Mouse (Mus musculus): ENCODE results near the gene Ccnb1ip1. TPM values are rescaled to one million over a fixed set of nuclear protein-coding genes. Genes with fewer than 3 reads are reported as not detected.

The Ccnb1ip1 gene
- polyA plus RNA-seq (2015; fragmentation: Nextera tagmentation; extraction: Ambion mirVana) = not detected in 2 replicates

- H3K4me2 ChIP-seq (ENCODE audit: low read depth, low read length) = peak within 1 kb of the TSS; percentile 76
- peaks cover 6% of the 10 kb centered on the region for H3K4me1 ChIP-seq (ENCODE audit: control insufficient read depth, low read depth, low read length)
- no peaks in the 10 kb centered on the region for H3K27me3 ChIP-seq (ENCODE audit: control insufficient read depth, insufficient read depth, low read depth, low read length)
- under 1% methylated on average over 42 of the region's 42 CpGs for WGBS (ENCODE audit: insufficient replicate concordance)
- peak; percentile 99 for ATAC-seq (ENCODE audit: low read depth)
- no peaks in the 10 kb centered on the region for H3K9me3 ChIP-seq (replicated peaks; ENCODE audit: control insufficient read depth, low read length)
- peak within 1 kb of the TSS; percentile 87 for H3K27ac ChIP-seq (ENCODE audit: low read length)
- peak within 1 kb of the TSS; percentile 76 for H3K4me3 ChIP-seq (ENCODE audit: low read depth, low read length)
- H3K36me3 ChIP-seq (ENCODE audit: control insufficient read depth, insufficient read depth) = peaks cover 7% of the 10 kb centered on the region
- H3K9ac ChIP-seq (ENCODE audit: low read depth, low read length) = peak within 1 kb of the TSS; percentile 80
Measured at GRCm38 (mm10) chr14:50807487-50808072, at the start of gene Ccnb1ip1, which contains the start of gene Parp2. Ccnb1ip1 (minus strand) TSS chr14:50807732. Parp2 (plus strand) TSS chr14:50807841.

DNA sequence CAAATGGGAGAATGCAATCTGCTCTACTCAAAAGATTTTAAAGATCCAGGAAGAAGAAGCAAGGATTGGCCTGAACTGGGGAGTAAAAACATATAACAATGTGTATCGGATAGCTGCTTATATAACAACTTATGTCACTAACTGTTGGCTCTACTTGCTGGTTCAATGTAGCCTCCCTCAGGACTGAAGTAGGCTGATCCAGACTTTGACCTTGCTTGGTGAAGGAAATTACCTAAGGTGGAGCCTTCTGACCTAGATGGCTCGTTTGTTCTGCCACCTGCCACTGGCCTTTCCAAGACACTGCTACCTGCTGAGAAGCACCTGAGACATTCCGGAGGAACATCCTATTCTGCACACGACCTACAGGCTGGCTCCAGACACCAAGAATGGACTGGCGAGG is 48.3 kb upstream of the Ccnb1ip1 start:
- H3K36me3 ChIP-seq (ENCODE audit: control insufficient read depth, insufficient read depth) = peaks cover 3% of the 10 kb centered on the region; the same call in 1 of the 2 replicates
- no peak overlapping the region for H3K27ac ChIP-seq (ENCODE audit: low read length)
- H3K9ac ChIP-seq (ENCODE audit: low read depth, low read length) = no peak overlapping the region
- H3K4me3 ChIP-seq (ENCODE audit: low read depth, low read length) = no peak overlapping the region
- H3K4me1 ChIP-seq (ENCODE audit: control insufficient read depth, low read depth, low read length) = no peaks in the 10 kb centered on the region
- no peaks in the 10 kb centered on the region for H3K27me3 ChIP-seq (ENCODE audit: control insufficient read depth, insufficient read depth, low read depth, low read length)
- H3K4me2 ChIP-seq (ENCODE audit: low read depth, low read length) = no peak overlapping the region
- WGBS (ENCODE audit: insufficient replicate concordance) = 66% methylated on average over 5 of the region's 5 CpGs
- no peak for ATAC-seq (ENCODE audit: low read depth)
- H3K9me3 ChIP-seq (replicated peaks; ENCODE audit: control insufficient read depth, low read length) = no peaks in the 10 kb centered on the region

GRCm38 (mm10) chr14:50837236-50837635 is 29.7 kb upstream of the Ccnb1ip1 start:
- Histone ChIP-seq H3K27me3 (ENCODE audit: control insufficient read depth, insufficient read depth, low read depth, low read length) (no peaks in the 10 kb centered on the region), H3K27ac (ENCODE audit: low read length) (no peak overlapping the region), H3K9me3 (replicated peaks; ENCODE audit: control insufficient read depth, low read length) (no peaks in the 10 kb centered on the region), H3K4me3 (ENCODE audit: low read depth, low read length) (no peak overlapping the region), H3K9ac (ENCODE audit: low read depth, low read length) (no peak overlapping the region), H3K4me1 (ENCODE audit: control insufficient read depth, low read depth, low read length) (no peaks in the 10 kb centered on the region), H3K4me2 (ENCODE audit: low read depth, low read length) (no peak overlapping the region), H3K36me3 (ENCODE audit: control insufficient read depth, insufficient read depth) (no peaks in the 10 kb centered on the region)
- ATAC-seq (ENCODE audit: low read depth) = no peak
- 63% methylated on average over 6 of the region's 6 CpGs for WGBS (ENCODE audit: insufficient replicate concordance)

GRCm38 (mm10) chr14:50834435-50834834 is 26.9 kb upstream of the Ccnb1ip1 start:
- Histone ChIP-seq H3K4me1 (ENCODE audit: control insufficient read depth, low read depth, low read length) (no peaks in the 10 kb centered on the region), H3K9me3 (replicated peaks; ENCODE audit: control insufficient read depth, low read length) (no peaks in the 10 kb centered on the region), H3K27me3 (ENCODE audit: control insufficient read depth, insufficient read depth, low read depth, low read length) (no peaks in the 10 kb centered on the region), H3K4me3 (ENCODE audit: low read depth, low read length) (no peak overlapping the region), H3K36me3 (ENCODE audit: control insufficient read depth, insufficient read depth) (no peaks in the 10 kb centered on the region), H3K9ac (ENCODE audit: low read depth, low read length) (no peak overlapping the region), H3K27ac (ENCODE audit: low read length) (no peak overlapping the region), H3K4me2 (ENCODE audit: low read depth, low read length) (no peak overlapping the region)
- 40% methylated on average over 2 of the region's 2 CpGs for WGBS (ENCODE audit: insufficient replicate concordance)
- ATAC-seq (ENCODE audit: low read depth) = no peak; the same call in 1 of the 2 replicates

DNA sequence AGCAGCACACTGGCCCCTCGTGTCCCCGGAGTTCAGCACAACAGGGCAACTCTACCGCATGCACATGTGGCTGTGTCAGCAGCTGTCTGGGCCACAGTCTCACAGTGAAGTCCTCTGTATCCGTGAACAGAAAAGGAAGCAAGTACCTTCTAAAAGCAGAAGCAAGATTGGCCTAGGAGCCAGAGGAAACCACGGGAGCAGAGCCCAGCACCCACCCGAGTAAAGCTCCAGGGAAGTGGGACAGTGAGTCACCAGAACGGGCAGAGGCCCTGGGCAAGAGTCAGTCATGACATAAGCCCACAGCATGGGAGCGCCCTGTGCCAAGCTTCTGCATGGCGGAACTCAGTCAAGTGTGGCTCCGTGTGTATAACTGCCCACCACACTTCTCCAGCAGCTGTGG is 26.4 kb upstream of the Ccnb1ip1 start:
- no peak overlapping the region for H3K4me2 ChIP-seq (ENCODE audit: low read depth, low read length)
- H3K9me3 ChIP-seq (replicated peaks; ENCODE audit: control insufficient read depth, low read length) = no peaks in the 10 kb centered on the region
- no peak overlapping the region for H3K4me3 ChIP-seq (ENCODE audit: low read depth, low read length)
- H3K4me1 ChIP-seq (ENCODE audit: control insufficient read depth, low read depth, low read length) = no peaks in the 10 kb centered on the region
- no peak overlapping the region for H3K9ac ChIP-seq (ENCODE audit: low read depth, low read length)
- H3K27me3 ChIP-seq (ENCODE audit: control insufficient read depth, insufficient read depth, low read depth, low read length) = no peaks in the 10 kb centered on the region
- H3K36me3 ChIP-seq (ENCODE audit: control insufficient read depth, insufficient read depth) = no peaks in the 10 kb centered on the region
- no peak overlapping the region; the same call in 1 of the 2 replicates for H3K27ac ChIP-seq (ENCODE audit: low read length)
- ATAC-seq (ENCODE audit: low read depth) = peak; percentile 67
- WGBS (ENCODE audit: insufficient replicate concordance) = 47% methylated on average over 10 of the region's 10 CpGs

DNA sequence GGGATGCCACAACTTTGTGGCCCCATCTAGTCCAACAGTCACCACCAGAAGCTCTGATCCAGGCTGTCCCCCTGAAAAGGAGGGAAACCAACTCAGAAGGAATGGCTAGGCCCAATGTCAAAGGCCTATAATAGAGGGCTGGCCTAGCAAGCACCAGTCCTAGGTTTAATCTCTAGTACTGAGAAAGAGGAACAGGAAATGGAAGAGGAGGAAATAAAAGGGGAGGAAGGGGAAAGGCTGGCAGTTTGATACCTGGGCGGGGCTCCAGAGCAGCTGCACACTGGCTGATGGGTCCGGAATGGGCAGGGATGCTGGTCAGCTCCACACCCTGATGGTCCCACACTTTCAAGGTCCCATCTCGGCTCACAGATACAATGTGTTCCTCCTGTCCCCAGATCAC is 22.3 kb upstream of the Ccnb1ip1 start:
- Histone ChIP-seq H3K9ac (ENCODE audit: low read depth, low read length) (no peak overlapping the region), H3K4me3 (ENCODE audit: low read depth, low read length) (no peak overlapping the region), H3K36me3 (ENCODE audit: control insufficient read depth, insufficient read depth) (no peaks in the 10 kb centered on the region), H3K27me3 (ENCODE audit: control insufficient read depth, insufficient read depth, low read depth, low read length) (no peaks in the 10 kb centered on the region), H3K4me1 (ENCODE audit: control insufficient read depth, low read depth, low read length) (no peaks in the 10 kb centered on the region), H3K9me3 (replicated peaks; ENCODE audit: control insufficient read depth, low read length) (no peaks in the 10 kb centered on the region), H3K27ac (ENCODE audit: low read length) (no peak overlapping the region), H3K4me2 (ENCODE audit: low read depth, low read length) (no peak overlapping the region)
- 39% methylated on average over 3 of the region's 3 CpGs for WGBS (ENCODE audit: insufficient replicate concordance)
- no peak for ATAC-seq (ENCODE audit: low read depth)

GRCm38 (mm10) chr14:50826579-50826978 is 19.0 kb upstream of the Ccnb1ip1 start:
- no peaks in the 10 kb centered on the region for H3K9me3 ChIP-seq (replicated peaks; ENCODE audit: control insufficient read depth, low read length)
- H3K36me3 ChIP-seq (ENCODE audit: control insufficient read depth, insufficient read depth) = peaks cover 2% of the 10 kb centered on the region; the same call in 1 of the 2 replicates
- no peaks in the 10 kb centered on the region for H3K4me1 ChIP-seq (ENCODE audit: control insufficient read depth, low read depth, low read length)
- 65% methylated on average over 4 of the region's 4 CpGs for WGBS (ENCODE audit: insufficient replicate concordance)
- H3K27ac ChIP-seq (ENCODE audit: low read length) = no peak overlapping the region
- ATAC-seq (ENCODE audit: low read depth) = no peak
- H3K27me3 ChIP-seq (ENCODE audit: control insufficient read depth, insufficient read depth, low read depth, low read length) = no peaks in the 10 kb centered on the region
- no peak overlapping the region for H3K4me3 ChIP-seq (ENCODE audit: low read depth, low read length)
- no peak overlapping the region for H3K9ac ChIP-seq (ENCODE audit: low read depth, low read length)
- H3K4me2 ChIP-seq (ENCODE audit: low read depth, low read length) = no peak overlapping the region

DNA sequence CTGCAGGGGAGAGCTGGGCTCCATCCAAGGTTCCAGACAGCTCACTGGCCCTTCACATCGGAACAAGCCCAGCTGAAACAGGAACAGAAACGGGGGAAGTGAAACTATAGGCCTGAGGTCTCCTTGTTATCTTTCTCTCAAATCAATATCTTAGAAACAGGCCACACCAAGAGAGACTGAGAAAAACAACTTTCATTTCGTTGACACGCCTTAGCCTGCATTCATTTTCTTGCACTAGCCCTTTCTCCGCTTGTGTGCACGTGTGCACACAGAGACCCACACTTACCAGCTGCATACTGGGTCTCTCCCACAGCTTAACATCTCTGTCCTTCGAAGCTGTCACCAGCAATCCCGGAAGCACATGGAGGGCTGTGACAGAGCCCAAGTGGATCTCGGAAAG is 16.7 kb upstream of the Ccnb1ip1 start:
- no peak for ATAC-seq (ENCODE audit: low read depth)
- Histone ChIP-seq H3K4me3 (ENCODE audit: low read depth, low read length) (no peak overlapping the region), H3K4me2 (ENCODE audit: low read depth, low read length) (no peak overlapping the region), H3K4me1 (ENCODE audit: control insufficient read depth, low read depth, low read length) (no peaks in the 10 kb centered on the region), H3K9ac (ENCODE audit: low read depth, low read length) (no peak overlapping the region), H3K27ac (ENCODE audit: low read length) (peak overlapping the region; percentile 9; the same call in 1 of the 2 replicates), H3K36me3 (ENCODE audit: control insufficient read depth, insufficient read depth) (peaks cover 22% of the 10 kb centered on the region), H3K27me3 (ENCODE audit: control insufficient read depth, insufficient read depth, low read depth, low read length) (no peaks in the 10 kb centered on the region), H3K9me3 (replicated peaks; ENCODE audit: control insufficient read depth, low read length) (no peaks in the 10 kb centered on the region)
- WGBS (ENCODE audit: insufficient replicate concordance) = 39% methylated on average over 9 of the region's 9 CpGs

DNA sequence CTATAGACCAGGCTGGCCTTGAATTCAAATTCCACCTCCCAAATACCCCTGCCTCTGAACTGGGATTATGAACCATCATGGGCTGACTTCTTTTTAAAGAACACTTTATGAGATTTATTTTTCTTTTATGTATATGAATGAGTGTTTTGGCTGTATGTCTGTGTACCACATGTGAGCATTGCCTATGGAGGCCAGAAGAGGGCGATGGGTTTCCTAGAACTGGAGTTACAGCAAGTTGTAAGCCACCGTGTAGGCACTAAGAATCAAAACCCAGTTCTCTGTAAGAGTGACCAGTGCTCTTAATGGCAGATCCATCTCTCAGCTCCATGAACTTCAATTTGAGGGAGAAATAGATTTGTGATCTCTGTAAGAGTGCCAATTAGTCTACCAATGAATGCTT is 15.7 kb upstream of the Ccnb1ip1 start:
- Histone ChIP-seq H3K4me3 (ENCODE audit: low read depth, low read length) (no peak overlapping the region), H3K27ac (ENCODE audit: low read length) (no peak overlapping the region), H3K36me3 (ENCODE audit: control insufficient read depth, insufficient read depth) (peaks cover 24% of the 10 kb centered on the region), H3K4me1 (ENCODE audit: control insufficient read depth, low read depth, low read length) (no peaks in the 10 kb centered on the region), H3K4me2 (ENCODE audit: low read depth, low read length) (no peak overlapping the region), H3K9ac (ENCODE audit: low read depth, low read length) (no peak overlapping the region), H3K9me3 (replicated peaks; ENCODE audit: control insufficient read depth, low read length) (no peaks in the 10 kb centered on the region), H3K27me3 (ENCODE audit: control insufficient read depth, insufficient read depth, low read depth, low read length) (no peaks in the 10 kb centered on the region)
- ATAC-seq (ENCODE audit: low read depth) = no peak
- 70% methylated on average over 2 of the region's 2 CpGs for WGBS (ENCODE audit: insufficient replicate concordance)
